Mouse (Mus musculus): ENCODE measurements around the gene Abcb6. TPM values are rescaled to one million over a fixed set of nuclear protein-coding genes. Genes with fewer than 3 reads are reported as not detected.

Abcb6 gene
- 10 to 100 TPM; 25.2 to 26.4 TPM for total RNA-seq (2021)
- long read RNA-seq, experiment 1, transcript Abcb6-201 (19 exons, 2,966 nt): major isoform, 53 of 58 reads
- long read RNA-seq, experiment 1, partial matches to known transcripts: 2 of 58 reads
- long read RNA-seq, experiment 1, other reads (novel, unspliced or antisense): 3 of 58 reads
- long read RNA-seq, experiment 2, transcript Abcb6-201 (19 exons, 2,966 nt): major isoform, 37 of 40 reads
- long read RNA-seq, experiment 2, partial matches to known transcripts: 2 of 40 reads
- long read RNA-seq, experiment 2, other reads (novel, unspliced or antisense): 1 of 40 reads

DNA sequence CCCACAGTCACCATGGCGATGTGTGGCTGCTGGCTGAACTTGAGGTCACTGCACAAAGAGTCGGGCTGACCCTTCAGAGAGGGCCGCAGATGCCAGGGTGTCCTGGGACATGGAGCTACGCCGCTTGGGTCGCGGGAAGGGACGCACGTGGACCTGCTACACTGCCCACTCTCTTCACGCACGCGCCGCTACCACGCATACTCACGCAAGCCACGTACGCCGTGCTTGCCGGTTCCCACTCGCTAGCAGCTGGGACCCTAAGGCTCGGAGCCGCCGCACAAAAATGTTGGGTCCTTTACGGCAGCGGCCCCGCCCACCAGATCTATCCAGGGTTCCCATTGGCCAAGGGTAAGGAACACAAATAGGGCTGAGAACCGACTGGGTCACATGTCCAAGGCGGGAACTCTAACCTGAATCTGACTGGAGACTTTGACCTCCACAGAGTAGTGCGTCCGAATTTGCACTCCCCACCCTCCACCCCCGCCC is at the start of gene Abcb6:
Gene Abcb6 (minus strand): TSS at position 288 of the 486 bp plus-strand sequence.
- DNase-seq: peak; percentile 89
- intact Hi-C loops (cut with DNase I; ENCODE audit: low total_unique reads): no loop called here

- intact Hi-C loops (cut with DNase I; ENCODE audit: low total_unique reads): no loop called here
- no peak for DNase-seq
Measured at GRCm38 (mm10) chr1:75229158-75229557, 49.0 kb upstream of the Abcb6 start.

DNA sequence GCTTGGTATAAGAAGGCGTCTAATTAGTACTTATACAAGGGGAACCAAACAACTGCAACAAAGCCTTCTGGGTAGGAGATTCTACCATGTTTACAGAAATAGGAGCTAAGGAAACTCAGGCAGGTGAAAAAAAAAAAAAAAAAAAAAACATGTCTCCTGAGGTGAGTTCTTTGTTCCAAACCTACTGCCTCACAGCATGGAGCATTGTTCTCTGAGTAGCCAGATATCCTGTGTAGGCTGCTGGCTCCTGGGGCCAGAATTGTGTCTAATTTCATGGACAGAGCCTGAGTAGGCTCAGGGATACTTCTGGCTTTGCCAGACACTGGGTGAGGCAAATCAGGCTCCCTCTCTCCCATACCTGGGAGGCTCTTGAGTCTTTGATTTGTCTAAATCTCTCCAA is 47.5 kb upstream of the Abcb6 start:
- DNase-seq: no peak
- intact Hi-C loops (cut with DNase I; ENCODE audit: low total_unique reads): no loop called here

- intact Hi-C loops (cut with DNase I; ENCODE audit: low total_unique reads): no loop called here
Measured at GRCm38 (mm10) chr1:75226138-75226537, 45.9 kb upstream of the Abcb6 start.

DNA sequence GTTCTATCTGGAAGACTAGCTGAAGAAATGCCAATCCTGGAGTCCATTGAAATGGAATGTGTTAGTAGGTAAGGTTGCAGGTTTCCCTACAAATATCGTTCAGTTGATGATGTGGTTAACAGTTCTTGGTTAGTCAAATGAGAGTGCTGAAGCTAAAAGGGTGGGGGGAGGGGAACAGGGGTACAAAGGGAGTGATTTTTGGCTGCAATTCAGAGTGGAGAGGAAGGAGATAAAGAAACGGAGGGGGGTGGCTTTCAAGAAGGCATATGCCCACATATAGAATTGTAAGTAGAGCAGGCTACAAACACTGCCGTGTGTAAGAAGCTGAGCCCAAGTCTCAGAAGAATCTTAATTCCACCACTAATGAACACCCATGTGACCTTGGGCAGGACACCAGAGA is 45.3 kb upstream of the Abcb6 start:
- no peak for DNase-seq
- intact Hi-C loops (cut with DNase I; ENCODE audit: low total_unique reads): no loop called here

More at GRCm38 (mm10) chr1:75226138-75226537, 45.9 kb upstream of the Abcb6 start:
- DNase-seq: no peak

GRCm38 (mm10) chr1:75223532-75223931 is 43.3 kb upstream of the Abcb6 start:
- intact Hi-C loops (cut with DNase I; ENCODE audit: low total_unique reads): no loop called here
- DNase-seq: no peak

DNA sequence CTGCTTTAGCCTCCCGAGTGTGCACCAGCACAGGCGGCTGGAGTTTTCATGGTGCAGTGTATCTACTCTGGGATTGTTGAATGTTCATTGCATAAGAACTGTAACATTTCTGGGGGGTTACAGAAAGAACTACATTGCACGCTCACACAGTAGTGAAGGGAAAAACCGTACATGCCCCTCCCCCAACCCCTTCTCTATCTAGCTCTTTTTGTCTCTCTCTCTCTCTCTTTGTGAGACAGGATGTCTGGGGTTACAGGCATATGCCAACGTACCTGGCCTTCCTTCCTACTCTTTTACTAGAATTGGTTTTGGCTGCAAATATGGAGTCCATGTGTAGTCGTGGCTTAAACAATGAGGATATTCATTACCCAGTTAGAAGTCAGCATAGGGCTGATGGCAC is 42.7 kb upstream of the Abcb6 start:
- intact Hi-C loops (cut with DNase I; ENCODE audit: low total_unique reads): no loop called here
- no peak for DNase-seq

DNA sequence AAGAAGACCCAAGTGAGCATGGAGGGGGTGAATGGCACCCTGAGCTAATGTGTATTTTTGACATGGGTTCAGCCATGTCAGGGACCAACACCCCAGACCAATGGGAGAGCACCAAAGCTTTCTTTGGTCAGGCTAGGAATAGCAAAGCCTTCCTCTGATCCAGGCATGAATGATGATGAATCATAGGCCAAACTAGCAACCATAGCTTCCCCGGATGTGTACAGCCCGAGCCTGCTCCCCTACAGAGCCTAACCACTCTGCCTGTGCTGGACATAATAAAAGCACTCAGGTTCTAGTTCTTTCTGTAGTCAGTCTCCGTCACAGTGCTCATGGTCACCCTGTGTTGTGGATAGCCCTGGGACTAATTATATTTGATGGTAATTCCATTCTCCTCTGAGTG is 41.3 kb upstream of the Abcb6 start:
- DNase-seq: no peak
- intact Hi-C loops (cut with DNase I; ENCODE audit: low total_unique reads): no loop called here

- intact Hi-C loops (cut with DNase I; ENCODE audit: low total_unique reads): no loop called here
- no peak for DNase-seq
Measured at GRCm38 (mm10) chr1:75219531-75219930, 39.3 kb upstream of the Abcb6 start, which contains the start of gene Tuba4a. TSS of gene Tuba4a (minus strand) at chr1:75219865.

DNA sequence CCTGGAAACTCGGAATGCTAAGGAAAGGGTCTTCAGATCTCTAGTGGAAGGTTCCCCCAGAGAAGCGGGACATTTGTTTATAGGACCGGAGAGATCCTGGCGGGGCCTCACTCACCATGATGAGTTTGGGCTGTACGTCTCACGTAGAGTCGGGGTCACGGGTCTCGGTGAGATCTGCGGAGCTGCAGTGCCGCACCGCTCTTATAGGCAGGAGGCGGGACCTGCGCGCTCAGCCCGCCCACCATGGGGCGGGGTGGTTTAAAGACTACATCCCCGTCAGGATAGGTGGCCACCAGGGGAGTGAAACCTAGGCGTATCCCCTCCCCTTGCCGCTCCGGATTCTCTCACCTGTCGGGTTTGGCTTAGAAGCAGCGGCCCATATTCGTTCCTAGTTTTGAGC is 38.9 kb upstream of the Abcb6 start:
- intact Hi-C loops (cut with DNase I; ENCODE audit: low total_unique reads): no loop called here
- DNase-seq: peak; percentile 80

GRCm38 (mm10) chr1:75218227-75219001 is 38.2 kb upstream of the Abcb6 start:
- DNase-seq: peak; percentile 83
- intact Hi-C loops (cut with DNase I; ENCODE audit: low total_unique reads): no loop called here

DNA sequence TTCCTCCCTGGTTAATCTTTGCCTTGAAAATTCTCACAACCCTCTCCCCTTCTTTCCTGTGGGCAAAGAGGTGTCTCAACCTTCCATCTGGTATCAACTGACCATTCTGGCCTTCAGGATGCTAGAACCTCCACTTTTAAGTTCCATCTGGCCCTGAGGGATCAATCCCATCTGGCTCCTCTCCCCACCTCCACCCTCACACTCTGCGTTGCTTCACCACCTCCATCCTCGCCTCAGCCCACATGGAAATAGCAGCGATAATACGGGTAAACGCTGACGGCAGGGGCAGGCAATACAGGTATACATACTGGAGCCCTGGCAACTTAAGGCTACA is 37.7 kb upstream of the Abcb6 start:
- intact Hi-C loops (cut with DNase I; ENCODE audit: low total_unique reads): no loop called here
- no peak for DNase-seq

- DNase-seq: peak; percentile 56
- intact Hi-C loops (cut with DNase I; ENCODE audit: low total_unique reads): no loop called here
Measured at GRCm38 (mm10) chr1:75216797-75217585, 36.8 kb upstream of the Abcb6 start.

- intact Hi-C loops (cut with DNase I; ENCODE audit: low total_unique reads): no loop called here
- peak; percentile 36 for DNase-seq
Measured at GRCm38 (mm10) chr1:75215785-75216184, 35.6 kb upstream of the Abcb6 start.

- no peak for DNase-seq
- intact Hi-C loops (cut with DNase I; ENCODE audit: low total_unique reads): no loop called here
Measured at GRCm38 (mm10) chr1:75214886-75215285, 34.7 kb upstream of the Abcb6 start.

DNA sequence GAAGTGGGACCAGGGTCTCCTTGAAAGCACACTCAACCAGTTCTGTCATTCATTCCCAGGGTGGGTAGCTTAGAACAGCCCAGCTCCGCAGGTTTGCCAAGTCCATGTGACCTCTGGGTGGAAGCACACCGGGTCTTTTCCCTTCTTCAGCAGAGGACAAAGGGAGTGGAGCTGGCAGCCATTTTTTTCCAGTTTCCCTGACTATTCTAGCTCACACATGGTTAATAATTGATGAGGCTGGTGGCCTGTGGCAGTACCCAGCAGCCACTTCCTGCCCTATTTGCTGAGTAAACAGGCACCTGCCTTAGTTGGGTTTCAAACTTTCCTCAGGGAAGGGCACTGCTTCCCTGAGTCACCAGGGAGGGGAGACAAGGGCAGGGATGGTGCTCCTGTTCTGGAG is 34.2 kb upstream of the Abcb6 start:
- no peak for DNase-seq
- intact Hi-C loops (cut with DNase I; ENCODE audit: low total_unique reads): no loop called here

DNA sequence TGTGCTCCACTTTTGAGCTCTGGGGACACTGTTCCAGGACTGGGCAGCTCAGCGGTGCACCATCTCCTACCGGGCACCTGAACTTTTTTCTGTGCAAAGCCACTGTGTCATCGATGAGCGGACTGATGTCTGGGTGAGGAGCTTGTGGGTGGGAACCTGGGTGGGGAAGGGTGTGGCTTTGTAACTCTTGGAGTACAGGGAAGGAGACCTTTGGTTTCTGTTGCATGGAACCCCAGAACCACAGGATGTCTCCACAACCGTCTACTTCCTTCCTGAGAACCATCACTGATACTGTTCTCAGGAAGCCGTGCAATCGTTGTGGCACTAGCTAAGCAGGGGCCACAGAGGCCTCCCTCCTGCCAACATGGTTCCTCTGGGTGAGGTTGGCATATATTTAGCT is 32.9 kb upstream of the Abcb6 start:
- intact Hi-C loops (cut with DNase I; ENCODE audit: low total_unique reads): no loop called here

GRCm38 (mm10) chr1:75212542-75212941 is 32.4 kb upstream of the Abcb6 start:
- intact Hi-C loops (cut with DNase I; ENCODE audit: low total_unique reads): no loop called here
- no peak for DNase-seq

More for the DNA sequence above, 32.9 kb upstream of the Abcb6 start:
- no peak for DNase-seq

- intact Hi-C loops (cut with DNase I; ENCODE audit: low total_unique reads): no loop called here
- DNase-seq: no peak
Measured at GRCm38 (mm10) chr1:75211141-75211708, 31.0 kb upstream of the Abcb6 start.
